Mouse (Mus musculus): ENCODE measurements at regions not wholly inside any gene's neighbourhood (a gene's known extent, or its start where the extent isn't known, plus 50 kb on each side); places are given as distances from the start of the nearest gene placed in this dataset.

GRCm38 (mm10) chr1:190639846-190640245 lies 271.7 kb downstream of the Rps6kc1 start:
- no peak for DNase-seq (ENCODE audit: low read depth, low spot score)

GRCm38 (mm10) chr1:190634935-190635334 lies 276.6 kb downstream of the Rps6kc1 start:
- DNase-seq (ENCODE audit: low read depth, low spot score): no peak

GRCm38 (mm10) chr1:190631641-190632040 lies 279.9 kb downstream of the Rps6kc1 start:
- no peak for DNase-seq (ENCODE audit: low read depth, low spot score)

DNA sequence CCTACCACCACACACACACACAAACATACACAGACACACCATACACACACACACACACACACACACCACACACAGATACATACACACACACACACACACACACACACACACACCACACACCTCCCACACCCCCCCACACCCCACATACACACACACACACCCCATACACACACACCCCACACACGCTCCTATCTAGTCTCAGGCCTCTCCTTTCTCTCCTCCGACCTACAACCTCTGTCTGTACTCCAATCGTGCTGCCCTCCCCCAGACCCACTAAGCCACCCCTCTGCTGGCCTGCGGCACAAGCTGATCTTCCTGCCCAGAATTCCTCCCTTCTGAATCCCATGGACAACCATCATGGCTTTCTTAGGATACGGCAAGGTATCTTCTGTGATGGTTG lies 281.4 kb downstream of the Rps6kc1 start:
- no peak for DNase-seq (ENCODE audit: low read depth, low spot score)

- DNase-seq (ENCODE audit: low read depth, low spot score): no peak
These were observed 287.7 kb downstream of the Rps6kc1 start for GRCm38 (mm10) chr1:190623916-190624315.

DNA sequence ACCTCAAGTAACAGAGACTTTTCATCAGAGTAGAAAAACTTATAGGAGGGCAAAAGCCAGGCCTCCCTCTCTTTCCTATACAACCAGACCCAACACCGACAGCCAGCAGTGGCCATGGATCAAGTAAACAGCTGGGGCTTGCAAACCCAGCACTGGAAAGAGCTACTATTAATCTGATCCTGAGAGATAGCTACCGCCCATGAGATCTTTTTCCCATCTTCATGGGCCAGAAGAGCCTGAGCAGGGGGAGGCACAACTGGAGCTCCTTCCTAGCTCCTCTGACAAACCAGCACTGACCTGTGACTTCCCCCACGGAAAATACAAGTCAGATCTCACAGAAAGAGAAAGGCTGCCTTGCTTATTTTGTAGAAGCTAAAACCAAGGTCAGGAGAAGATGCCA lies 311.1 kb downstream of the Rps6kc1 start:
- no peak for DNase-seq (ENCODE audit: low read depth, low spot score)

GRCm38 (mm10) chr1:190599622-190600021 lies 311.9 kb downstream of the Rps6kc1 start:
- no peak for DNase-seq (ENCODE audit: low read depth, low spot score)

- DNase-seq (ENCODE audit: low read depth, low spot score): no peak
These were observed 315.4 kb downstream of the Rps6kc1 start for GRCm38 (mm10) chr1:190596209-190596608.

- no peak for DNase-seq (ENCODE audit: low read depth, low spot score)
These were observed 319.9 kb downstream of the Rps6kc1 start for GRCm38 (mm10) chr1:190591621-190592020.

GRCm38 (mm10) chr1:190589586-190589985 lies 322.0 kb downstream of the Rps6kc1 start:
- DNase-seq (ENCODE audit: low read depth, low spot score): no peak

GRCm38 (mm10) chr1:190583272-190583671 lies 328.3 kb downstream of the Rps6kc1 start:
- no peak for DNase-seq (ENCODE audit: low read depth, low spot score)

DNA sequence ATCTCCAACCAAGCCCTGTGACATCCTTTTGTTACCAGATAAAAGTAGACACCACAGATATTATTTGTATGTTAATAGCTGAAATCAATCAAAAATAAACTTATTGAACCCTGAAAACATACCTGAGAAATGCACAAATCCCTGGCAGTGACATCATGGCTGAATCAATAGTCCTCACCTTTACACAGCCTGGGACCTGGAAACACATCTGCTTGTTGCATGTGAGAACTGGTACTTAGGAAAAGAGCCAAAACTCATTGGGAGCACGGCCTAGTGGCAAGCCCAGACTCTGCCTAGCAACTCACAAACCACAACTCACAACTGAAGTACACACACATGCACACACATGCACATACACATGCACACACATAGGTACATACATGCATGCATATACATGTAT lies 330.9 kb downstream of the Rps6kc1 start:
- DNase-seq (ENCODE audit: low read depth, low spot score): no peak

DNA sequence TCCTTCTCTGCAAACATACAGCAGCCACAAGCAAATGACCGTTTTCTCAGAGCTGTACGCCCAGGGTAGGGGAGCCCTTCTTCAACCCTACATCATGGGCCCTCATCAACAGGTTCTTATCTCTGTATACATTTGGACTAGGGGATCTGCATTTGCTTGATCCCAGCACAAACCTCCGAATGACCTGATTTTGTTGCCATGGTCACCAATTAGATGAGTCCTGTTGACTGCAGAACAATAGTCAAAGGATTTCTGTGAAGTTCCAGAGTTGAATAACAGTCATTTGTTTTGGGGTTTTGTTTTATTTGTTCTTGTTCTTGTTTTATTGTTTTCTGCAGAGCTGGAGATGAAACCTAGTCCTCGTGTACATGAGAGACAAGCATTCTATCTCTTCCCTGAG lies 340.6 kb downstream of the Rps6kc1 start:
- DNase-seq (ENCODE audit: low read depth, low spot score): no peak

DNA sequence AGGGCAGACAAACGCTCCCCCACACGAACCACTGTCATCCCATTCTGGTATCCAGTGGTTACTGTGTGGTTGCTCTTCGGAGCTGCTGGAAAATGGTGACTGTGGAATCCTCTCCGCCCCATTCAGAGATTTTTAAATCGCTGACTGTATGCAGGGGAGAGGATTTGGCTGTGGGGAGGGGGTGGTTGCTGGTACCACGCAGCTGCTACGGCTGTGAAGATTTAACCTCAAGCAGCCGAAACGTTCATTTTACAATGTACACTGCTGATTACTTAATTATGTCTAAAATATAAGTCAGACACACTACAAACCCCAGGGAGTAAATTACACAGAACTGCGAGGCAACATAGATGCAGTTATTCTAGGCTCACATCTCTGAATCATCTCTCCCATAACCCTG lies 341.0 kb downstream of the Rps6kc1 start:
- no peak for DNase-seq (ENCODE audit: low read depth, low spot score)

- no peak for DNase-seq (ENCODE audit: low read depth, low spot score)
These were observed 344.8 kb downstream of the Rps6kc1 start for GRCm38 (mm10) chr1:190566744-190567143.

GRCm38 (mm10) chr1:190562865-190563457 lies 348.6 kb downstream of the Rps6kc1 start:
- no peak for DNase-seq (ENCODE audit: low read depth, low spot score)

GRCm38 (mm10) chr1:190560086-190560485 lies 351.5 kb downstream of the Rps6kc1 start:
- no peak for DNase-seq (ENCODE audit: low read depth, low spot score)

DNA sequence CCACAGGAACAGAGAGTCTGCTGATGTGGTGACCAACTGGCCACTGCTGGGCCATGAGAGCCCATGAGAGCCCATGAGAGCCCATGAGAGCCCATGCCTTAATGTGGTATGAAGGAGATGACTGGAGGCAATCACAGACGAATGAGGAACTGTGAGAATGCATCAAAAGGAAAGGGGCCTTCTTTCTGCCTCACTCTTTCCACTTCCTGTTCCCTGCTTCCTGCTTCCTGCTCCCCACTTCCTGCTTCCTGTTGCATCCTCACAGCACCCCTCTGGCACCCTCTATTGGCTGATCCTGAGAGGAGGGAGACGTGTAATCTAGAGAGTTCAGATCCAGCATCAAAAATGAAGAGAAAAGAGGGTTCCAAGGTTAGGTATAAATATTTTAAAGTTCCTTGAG lies 369.7 kb downstream of the Rps6kc1 start:
- DNase-seq (ENCODE audit: low read depth, low spot score): no peak

- DNase-seq (ENCODE audit: low read depth, low spot score): no peak
These were observed 362.6 kb upstream of the Prox1 start for GRCm38 (mm10) chr1:190532879-190533676.

DNA sequence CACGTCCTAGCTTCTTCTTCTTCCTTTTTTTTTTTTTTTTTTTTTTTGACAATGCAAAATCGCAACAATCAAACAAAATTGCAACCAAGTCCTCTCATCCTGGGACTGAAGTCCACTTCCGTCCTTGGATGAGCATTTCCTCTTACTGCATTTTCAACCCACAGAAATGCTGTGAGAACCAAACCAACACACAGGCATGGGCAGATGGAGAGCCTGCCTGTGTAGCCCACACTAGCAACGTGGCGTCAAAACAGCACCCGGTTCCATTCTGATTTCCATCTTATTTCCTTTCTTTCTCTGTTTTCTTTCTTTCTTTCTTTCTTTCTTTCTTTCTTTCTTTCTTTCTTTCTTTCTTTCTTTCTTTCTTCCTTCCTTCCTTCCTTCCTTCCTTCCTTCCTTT lies 360.7 kb upstream of the Prox1 start:
- no peak for DNase-seq (ENCODE audit: low read depth, low spot score)

GRCm38 (mm10) chr1:190530079-190530478 lies 359.6 kb upstream of the Prox1 start:
- no peak for DNase-seq (ENCODE audit: low read depth, low spot score)

DNA sequence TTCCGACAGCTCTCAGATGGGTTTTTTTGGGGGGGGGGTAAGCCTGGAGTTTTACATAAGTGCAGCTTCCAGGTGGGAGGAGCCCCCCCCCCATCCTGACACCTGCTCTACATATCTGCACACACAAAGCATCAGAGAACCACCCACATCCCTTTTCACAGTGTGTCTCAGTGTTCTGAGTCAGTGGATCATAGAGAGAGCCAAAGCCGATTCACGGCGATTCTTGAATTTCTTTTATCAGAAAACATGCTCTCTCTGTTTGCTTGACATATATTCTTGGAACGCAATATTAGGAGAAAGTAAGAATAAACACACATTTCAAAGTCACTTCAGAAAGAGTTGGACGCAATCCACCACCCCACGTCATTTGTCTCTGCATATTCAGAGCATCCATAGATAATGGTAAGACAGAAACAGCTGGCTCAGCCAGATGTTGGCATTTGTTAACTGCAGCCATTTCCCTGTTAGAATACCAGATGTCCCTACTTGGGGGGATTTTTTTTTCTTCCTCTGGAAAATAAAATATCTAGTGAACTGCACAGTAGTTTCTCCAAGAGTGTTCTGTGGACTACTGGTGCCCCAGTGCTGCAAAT lies 357.1 kb upstream of the Prox1 start:
- no peak for DNase-seq (ENCODE audit: low read depth, low spot score)

DNA sequence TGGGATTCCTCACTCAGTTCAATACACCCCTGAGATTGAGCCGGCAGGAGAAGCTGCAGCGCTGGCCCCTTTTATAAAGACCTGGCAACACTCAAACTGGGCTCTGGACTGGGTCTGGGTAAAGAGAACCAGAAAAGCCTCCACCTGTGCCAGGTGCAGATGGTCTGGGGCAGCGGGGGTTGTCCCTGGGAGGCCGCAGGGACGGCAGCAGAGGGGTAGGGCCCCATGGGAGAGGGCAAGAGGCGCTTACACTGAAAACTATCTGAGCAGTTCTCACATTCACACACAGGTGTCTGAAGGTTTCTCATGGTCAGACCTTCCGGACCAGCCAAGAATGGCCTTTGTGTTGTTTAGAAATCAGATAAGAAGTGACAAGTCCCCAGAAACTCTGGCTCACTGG lies 356.1 kb upstream of the Prox1 start:
- no peak for DNase-seq (ENCODE audit: low read depth, low spot score)
